Mouse (Mus musculus) left cerebral cortex, postnatal 10 days (tissue): Measurements from ENCODE around the gene Prune1. TPM values are rescaled to one million over a fixed set of nuclear protein-coding genes. Genes with fewer than 3 reads are reported as not detected.

Source experiments
- DNase-seq, 2 experiments: peaks; one replicate each; pipeline ENCODE4 v3.0.0; 2021 to 2022; ENCODE audit warnings: low spot score in 2 of 2, mixed read lengths in 1 of 2; ENCODE audit errors: extremely low spot score in 1 of 2
- intact Hi-C: fragments of 180-260 bp; cut with DNase I; formaldehyde crosslinking; loops from one replicate; pipeline ENCODE4 v1.15.1; 2025
- total RNA-seq, 2 experiments: library from RNA; stranded (reverse); gene quantifications; 2 replicates each; pipeline ENCODE4 v1.2.3; 2021

Prune1 gene
- total RNA-seq, 2 experiments from 2014 or later, result 44.3 to 46.4 TPM

DNA sequence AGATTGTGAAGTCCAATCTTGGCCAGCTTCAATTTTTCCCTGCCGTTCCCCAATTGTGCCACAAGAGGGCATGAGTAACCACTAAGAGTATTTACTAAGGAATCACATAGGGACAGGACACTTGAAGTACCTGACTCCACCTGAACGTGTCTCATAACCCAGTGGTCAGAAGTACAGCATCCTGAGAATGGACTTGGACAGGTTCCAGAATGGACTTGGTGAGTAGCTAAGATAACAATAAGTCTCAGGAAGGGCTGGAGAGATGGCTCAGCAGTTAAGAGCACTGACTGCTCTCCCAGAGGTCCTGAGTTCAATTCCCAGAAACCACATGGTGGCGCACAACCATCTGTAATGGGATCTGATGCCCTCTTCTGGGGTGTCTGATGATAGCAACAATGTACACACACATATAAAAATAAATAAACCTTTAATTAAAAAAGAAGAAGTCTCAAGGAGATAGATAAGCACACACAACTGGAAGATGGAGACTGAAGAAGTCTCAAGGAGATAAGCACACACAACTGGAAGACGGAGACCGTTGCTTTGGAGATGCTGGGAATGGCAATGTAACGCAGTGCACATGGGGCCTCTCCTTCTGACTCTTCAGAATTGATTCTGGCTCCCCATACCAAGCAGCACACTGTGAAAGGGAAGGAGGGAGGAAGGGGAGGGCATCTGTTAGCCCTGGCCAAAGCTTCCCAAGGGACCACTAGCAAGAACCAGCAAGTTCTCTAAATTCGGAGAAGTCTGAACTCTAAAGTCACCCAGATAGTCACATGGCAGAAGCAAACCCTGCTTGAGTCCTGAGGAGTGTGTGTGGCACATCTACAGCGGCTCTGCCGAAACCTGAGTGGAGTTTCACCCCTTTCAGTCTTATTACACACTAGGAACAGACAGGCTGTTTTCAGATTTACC, 29.3 kb upstream of the Prune1 start:
- intact Hi-C loops, result no loop called here
- DNase-seq, result peak; percentile 56 to 62

DNA sequence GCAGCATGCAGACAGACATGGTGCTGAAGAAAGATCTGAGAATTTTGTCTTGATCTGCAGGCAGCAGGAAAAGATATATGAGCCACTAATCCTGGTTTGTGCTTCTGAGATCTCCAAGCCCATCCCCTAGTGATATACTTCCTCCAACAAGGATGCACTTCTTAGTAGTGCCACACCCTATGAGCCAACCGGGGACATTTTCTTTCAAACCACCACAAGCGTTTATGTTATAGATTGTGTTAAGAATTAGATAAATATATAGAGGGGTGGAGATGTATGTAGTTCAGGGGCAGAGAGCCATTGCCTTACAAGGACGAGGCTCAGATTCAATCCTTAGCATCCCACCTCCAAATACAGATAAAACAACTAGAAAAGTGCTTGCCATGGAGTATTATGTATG, 28.6 kb upstream of the Prune1 start:
- intact Hi-C loops, result no loop called here
- DNase-seq, result no peak

DNA sequence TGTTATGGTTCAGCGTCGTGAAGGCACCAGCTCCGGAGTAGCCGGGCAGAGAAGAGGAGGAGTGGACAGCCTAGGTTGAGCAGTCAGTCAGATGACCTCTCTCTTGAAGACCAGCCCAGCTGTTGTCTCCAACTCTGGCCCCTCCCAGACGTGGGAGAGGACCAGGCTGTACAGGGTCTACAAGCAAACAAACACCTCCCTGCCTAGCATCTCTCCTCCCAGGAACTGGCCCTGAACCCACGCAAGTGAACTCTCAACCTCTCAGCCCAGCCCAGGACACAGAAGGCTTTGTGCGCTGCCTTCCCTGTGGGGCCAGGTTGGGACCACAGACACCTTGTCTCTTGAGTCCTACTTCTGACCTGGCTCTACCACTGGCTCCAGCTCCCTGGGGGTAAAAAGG, 25.2 kb upstream of the Prune1 start, which contains the start of gene Anxa9:
Gene Anxa9, minus strand, starts transcription at position 77 of the 400 bp plus-strand sequence.
- no peak for DNase-seq
- intact Hi-C loops, result no loop called here

DNA sequence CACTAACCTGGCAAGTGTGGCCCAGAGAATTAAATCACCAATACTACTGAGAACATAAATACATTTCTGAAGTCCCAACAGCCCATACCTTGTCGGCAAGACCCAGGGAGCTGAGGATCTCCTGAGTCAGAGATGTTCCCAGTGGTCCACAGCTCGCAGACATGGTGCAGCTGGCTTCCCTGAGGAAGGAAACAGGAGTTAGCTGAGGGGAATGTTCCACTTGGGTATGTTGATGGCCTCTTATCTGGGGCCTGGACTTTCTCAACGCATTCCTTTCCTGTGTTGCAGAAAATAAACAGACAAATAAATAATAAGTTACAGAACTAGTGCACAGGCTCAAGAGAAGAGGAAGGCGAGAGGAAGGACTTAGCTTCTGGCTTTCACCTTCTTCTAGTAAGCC, 24.4 kb upstream of the Prune1 start:
- intact Hi-C loops, result no loop called here
- DNase-seq, result no peak

DNA sequence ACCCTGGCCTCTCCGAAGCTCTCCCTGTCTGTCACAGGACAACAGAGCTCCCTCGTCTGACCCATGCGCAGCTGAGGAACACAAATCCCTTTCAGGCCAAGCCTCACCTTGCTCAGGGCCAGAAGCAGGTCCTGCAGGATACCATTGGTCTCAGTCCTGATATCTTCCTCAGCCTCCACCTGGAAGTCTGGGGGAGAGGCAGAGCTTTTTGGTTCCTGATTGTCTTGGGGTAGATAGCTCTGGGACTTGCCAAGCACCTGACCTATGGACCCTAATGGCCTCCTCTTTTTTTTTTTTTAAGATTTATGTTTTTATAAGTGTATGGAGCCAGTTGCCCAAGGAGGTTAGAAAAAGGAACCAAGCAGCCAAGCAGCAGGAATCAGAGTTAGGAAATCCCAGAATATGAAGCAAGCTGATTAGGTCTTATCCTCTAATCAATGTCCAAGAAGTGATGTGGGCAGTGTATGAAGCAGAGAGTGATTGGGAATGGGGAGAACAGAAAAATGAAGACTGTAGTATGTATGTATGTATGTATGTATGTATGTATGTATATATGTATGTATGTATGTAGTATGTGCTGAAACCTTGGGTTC, 19.4 kb upstream of the Prune1 start:
- intact Hi-C loops, result no loop called here
- DNase-seq, result no peak

DNA sequence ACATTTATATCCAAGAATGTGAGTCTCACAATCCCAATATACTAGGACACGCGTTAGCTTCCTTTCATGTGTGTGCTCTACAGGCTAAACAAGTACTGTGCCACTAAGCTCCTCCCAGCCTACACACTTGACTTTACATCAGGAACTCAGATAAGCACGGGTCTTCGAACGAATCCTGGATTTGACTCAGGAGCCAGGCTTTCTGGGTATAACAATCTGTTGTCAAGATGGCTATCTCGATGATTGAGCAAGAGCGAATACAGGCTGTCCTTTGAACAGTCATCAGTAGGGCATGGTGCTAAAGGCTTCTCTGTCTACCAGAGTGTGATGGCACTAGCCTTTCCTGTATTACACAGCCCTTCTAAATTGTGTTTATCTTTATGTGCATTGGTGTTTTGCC, 16.1 kb upstream of the Prune1 start:
- no peak for DNase-seq
- intact Hi-C loops, result no loop called here

DNA sequence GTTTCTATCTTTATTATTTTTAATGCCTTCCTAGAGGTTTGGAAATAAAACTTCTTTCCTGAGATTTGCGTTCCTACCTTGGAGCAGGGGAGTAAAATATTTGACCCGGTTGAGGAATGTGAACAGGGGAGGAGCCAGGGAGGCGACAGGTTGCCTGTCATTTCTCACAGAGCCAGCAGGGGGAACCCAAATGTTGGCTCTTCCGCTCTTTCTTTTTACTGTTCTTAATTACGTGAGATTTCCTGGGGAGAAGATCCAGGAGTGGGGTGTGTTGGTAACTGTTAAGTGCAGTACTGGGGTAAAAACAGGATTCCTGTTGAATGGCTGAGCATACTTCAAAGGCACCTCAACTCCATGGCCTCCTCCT, 14.2 kb upstream of the Prune1 start:
- DNase-seq, result peak in 1 of 2 experiments; percentile 56
- intact Hi-C loops, result no loop called here

DNA sequence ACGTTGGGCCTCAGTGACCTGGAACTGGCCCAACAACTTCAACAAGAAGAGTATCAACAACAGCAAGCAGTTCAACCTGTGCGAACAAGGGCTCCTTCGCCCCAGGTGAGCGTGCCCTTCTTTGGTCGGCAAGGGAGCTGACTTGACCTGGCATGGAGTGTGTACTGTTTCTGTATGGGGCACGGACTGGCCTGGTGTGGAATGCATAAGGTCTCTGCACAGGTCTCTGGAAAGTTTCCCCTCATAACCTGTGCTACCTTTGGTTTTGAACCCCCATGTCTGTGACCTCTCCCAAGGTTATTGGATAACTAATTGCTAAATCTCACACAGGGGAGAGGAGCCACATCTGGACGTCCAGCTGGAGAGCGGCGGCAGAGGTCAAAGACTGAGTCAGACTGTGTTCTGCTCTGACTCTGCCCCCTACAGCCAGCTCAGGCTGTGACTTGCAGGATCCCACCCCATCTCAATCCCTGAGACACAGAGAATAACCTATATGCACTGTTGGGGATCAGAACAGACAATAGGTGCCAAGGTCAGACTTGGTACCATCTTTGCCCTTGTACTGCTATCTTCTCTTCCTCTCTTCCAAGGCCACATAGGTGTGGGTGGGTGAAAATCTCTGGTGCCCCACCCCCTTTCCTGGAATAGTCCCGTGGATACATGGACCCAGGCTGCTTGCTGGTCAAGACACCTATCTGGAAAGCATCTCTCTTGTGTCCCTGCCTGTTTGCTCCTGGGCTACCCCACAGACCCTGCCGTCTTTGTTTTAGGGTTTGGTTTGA, 13.6 kb upstream of the Prune1 start:
- intact Hi-C loops, result no loop called here
- DNase-seq, result no peak

DNA sequence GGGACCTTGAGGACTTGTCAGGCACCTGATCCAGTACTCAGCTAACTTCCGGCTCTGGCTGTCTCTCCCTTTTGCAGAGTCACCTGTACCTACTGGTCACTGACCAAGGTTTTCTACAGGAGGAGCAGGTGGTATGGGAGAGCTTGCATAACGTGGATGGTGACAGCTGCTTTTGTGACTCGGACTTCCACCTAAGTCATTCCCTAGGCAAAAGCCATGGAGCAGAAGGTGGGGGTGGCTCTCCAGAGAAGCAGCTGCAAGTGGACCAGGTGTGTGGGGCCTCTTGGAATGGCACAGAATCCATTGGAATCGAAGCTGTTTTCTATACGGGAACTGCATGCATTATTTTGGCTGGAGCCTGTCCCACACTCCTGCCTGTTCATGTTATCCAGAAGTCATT, 12.8 kb upstream of the Prune1 start:
- DNase-seq, result no peak
- intact Hi-C loops, result no loop called here

DNA sequence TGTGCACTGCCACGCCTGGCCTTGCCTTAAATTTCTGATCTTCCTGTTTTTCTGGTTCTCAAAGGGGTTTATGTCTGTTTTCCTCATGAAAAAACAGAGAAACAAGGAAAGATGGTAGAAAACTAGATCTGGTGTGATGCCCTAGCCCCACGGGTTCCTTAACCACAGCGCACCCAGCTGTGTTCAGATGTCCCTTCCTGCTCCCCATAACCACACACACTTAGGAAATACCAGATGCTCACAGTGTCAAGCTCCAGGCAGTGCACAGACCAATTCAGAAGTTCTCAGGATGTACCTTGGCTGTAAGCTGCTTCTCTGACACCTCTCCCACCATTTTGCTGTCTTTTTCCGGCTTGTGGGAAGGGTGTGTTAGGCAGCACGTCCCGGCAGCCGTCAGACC, 12.4 kb upstream of the Prune1 start:
- DNase-seq, result no peak
- intact Hi-C loops, result no loop called here

DNA sequence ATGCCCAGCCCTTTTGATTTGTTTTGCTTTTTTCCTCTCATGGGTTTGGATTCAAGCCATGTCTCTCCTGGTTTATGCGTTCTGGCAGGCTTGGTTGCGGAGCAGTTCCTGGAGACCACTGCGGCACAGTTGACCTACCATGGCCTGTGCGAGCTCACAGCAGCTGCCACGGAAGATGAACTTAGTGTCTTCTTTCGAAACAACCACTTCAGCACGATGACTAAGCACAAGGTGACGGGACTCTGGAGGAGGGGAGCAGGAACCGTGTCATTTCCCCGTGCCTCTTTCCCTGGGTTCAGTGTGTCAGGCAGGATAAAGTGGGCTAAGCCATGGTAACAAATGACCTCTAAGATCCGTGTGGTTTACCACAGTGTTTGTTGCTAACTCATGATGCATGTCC, 11.7 kb upstream of the Prune1 start:
- intact Hi-C loops, result no loop called here

DNA sequence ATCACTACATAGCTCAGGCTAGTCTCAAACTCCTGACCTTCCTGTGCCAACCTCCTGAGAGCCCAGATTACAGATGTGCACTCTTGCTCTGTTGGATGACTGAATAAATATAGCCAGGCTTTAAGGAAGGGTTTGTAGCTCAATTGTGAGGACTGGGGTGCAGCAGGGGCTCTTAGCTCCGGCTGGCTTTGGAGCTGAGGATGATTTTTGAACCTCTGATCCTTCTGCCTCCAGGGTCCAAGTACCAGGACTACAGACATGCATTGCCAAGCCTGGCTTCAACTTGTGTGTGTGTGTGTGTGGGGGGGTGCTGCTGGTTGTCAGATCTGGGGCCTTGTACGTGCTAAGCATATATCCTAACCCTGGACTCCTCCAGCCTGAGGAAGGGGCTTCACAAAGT, 11.0 kb upstream of the Prune1 start:
- intact Hi-C loops, result no loop called here
- no peak for DNase-seq

More for the DNA sequence above, 11.7 kb upstream of the Prune1 start:
- DNase-seq, result no peak

DNA sequence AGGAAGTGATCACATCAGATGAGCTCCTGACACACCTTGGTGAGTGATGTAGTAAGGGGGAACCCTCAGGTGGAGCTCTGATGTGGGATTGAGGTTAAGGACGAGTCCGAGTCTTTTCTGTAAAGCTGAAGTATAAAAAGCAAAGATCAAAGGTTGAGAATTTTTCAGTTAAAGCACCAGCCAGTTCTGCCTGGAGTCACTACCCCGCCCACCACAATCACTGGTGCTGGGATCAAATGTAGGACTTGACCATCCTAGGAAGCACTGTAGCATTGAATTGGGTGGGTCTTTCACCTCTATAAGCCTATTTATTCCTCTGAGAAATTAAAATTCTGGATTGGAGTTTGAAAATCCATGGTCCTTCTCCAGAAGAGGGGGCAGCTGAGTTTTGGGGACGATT, 9.2 kb upstream of the Prune1 start:
- DNase-seq, result no peak
- intact Hi-C loops, result no loop called here

DNA sequence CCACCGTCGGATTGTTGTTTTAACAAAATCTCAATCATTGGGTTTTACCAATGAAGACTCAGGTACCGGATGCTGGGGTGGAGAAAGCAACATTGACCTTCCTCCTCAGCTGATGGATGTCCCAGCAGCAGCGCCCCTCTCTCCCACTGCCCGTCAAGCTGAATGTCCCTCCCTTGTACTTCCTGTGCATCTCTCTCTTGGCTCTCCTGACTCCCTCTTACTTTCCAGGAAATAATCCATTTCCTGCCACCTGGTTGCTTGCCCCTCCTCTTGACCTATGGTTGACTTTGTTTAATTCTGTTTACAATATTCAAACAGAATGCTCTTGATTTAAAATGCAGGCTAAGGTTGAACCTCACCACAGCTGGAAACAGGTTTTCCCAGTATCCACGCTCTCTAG, 8.3 kb upstream of the Prune1 start:
- no peak for DNase-seq
- intact Hi-C loops, result no loop called here

DNA sequence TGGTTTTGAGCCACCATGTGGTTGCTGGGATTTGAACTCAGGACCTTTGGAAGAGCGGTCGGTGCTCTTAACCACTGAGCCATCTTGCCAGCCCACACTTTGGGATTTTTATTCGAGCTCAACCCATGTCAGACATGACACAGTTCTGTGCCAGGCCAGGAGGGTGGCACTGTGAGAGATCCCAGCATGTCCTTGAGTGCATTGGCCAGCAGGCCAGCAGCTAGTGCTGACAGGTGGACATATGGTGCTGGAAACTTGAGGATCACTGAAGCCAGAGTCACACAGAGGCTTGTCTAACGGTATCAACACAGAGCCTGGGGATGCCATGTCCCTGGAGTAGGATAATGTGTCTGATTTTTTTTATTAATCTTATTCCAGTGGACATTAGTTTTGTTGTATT, 7.5 kb upstream of the Prune1 start:
- intact Hi-C loops, result no loop called here
- no peak for DNase-seq

DNA sequence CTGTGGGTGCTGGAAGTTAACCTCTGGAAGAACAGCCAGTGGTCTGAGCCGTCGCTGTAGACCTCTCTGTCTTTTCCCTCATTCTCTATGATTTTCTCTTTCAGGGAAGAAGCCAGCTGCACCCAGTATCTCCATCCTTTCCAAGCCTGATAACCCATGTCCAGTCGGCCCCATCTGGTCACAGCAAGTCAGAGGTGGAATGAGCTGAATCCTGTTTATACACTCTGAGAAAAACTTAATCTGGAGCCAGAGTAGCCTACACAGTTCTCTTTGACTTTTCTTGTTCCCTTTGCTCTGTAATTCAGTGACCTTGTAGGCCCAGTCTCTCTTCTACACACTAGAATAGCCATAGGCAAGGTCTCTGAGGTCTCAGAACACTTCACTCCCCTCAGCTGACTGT, 5.7 kb upstream of the Prune1 start:
- intact Hi-C loops, result no loop called here
- no peak for DNase-seq

DNA sequence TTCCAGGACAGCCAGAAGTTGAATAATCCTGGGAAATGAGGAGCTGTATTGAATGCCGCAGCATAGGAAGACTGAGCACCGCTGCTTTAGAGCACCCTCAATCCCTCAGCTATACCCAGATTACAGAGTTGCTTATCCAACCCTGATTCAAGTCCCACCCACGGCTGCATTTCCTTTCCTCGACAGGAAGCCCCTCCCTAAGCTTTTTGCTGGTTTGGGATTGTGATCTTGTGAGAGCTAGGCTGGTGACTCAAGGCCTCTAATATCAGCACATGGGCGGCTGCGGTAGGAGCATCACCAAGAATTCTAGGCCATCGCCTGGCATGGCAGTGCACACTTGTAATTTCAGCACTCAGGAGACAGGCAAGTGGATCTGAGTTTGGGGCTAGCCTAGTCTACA, 4.6 kb upstream of the Prune1 start:
- intact Hi-C loops, result no loop called here

DNA sequence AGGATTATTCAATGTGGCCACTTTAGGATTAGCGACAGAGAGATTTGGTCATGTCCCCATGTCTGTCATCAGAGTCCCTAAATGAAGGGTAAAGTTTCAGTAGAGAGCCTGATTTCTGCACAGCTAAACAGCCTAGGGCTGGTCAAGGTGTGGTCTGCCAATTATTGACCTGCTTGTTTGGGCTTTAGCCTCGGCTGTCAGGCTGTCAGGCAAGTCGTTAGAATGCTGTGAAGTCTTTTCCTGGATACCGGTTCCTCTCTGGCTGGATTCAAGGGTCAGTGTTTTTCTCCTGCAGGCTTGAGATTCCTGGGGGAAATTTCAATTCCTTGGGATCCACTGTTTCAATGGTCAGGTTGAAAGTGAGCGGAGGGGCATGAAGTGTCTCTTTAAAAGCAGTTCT, 4.1 kb upstream of the Prune1 start:
- no peak for DNase-seq
- intact Hi-C loops, result no loop called here

More for the DNA sequence above, 4.6 kb upstream of the Prune1 start:
- DNase-seq, result no peak

DNA sequence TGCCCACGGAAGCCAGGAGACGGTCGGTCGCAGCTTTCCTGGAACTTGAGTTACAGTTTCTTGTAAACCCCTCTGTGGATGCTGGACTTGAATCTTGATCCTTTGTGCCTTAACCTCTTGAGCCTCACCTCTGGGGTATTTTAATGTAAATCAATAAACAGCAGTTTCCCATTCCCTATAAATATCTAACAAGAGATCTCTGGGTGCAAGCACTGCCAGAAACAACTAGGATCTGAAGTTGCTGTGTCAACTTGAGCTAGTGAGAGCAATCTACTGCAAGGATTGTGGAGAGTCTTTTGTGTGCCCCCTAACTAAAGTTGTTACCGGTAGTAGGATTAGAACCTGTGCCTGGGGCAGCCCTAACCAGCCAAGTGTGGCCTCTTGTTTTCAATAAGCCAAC, 3.5 kb upstream of the Prune1 start:
- intact Hi-C loops, result no loop called here
- DNase-seq, result no peak
